Mouse (Mus musculus): Measurements from ENCODE around the gene Qrich1. TPM values are rescaled to one million over a fixed set of nuclear protein-coding genes. Genes with fewer than 3 reads are reported as not detected.

Qrich1 gene
- polyA plus RNA-seq, 1 experiment from 2014 or later = 90.2 TPM

MicroRNAs within 50 kb of the gene (microRNA counts, 519-probe panel; counts per million panel counts)
- microRNA mmu-miR-191 = 2,968 counts per million, percentile 75 among the panel's probes with 10 or more counts
- 2,713 counts per million, percentile 67 among the panel's probes with 10 or more counts for microRNA mmu-miR-425

Small RNAs within 50 kb of the gene (microRNA-seq; reads per million reads assigned to microRNA genes)
- gene Gm24083 (not detected), gene Mir191 (not detected), gene Mir425 (2,666 reads per million, percentile 82 among the genes with 10 or more reads in this experiment)

Other genes starting within 250 kb of the Qrich1 start
- gene Nicn1, start 226.4 kb upstream of the Qrich1 start, polyA plus RNA-seq (2015; fragmentation: Nextera tagmentation; extraction: Ambion mirVana) = 24.6 and 29.1 TPM in 2 replicates
- 15.5 TPM in 2 replicates for gene Amt, start 220.0 kb upstream of the Qrich1 start, polyA plus RNA-seq (2015; fragmentation: Nextera tagmentation; extraction: Ambion mirVana)
- 425 and 427 TPM in 2 replicates for gene Rhoa, start 210.7 kb upstream of the Qrich1 start, polyA plus RNA-seq (2015; fragmentation: Nextera tagmentation; extraction: Ambion mirVana)
- 40.9 and 45.1 TPM in 2 replicates for gene Tcta, start 210.6 kb upstream of the Qrich1 start, polyA plus RNA-seq (2015; fragmentation: Nextera tagmentation; extraction: Ambion mirVana)
- gene Gpx1, start 177.9 kb upstream of the Qrich1 start, polyA plus RNA-seq (2015; fragmentation: Nextera tagmentation; extraction: Ambion mirVana) = 1,298 and 1,315 TPM in 2 replicates
- gene Usp4, start 169.0 kb upstream of the Qrich1 start, polyA plus RNA-seq (2015; fragmentation: Nextera tagmentation; extraction: Ambion mirVana) = 84.4 and 92.1 TPM in 2 replicates
- gene 1700102P08Rik, start 124.0 kb upstream of the Qrich1 start, polyA plus RNA-seq (2015; fragmentation: Nextera tagmentation; extraction: Ambion mirVana) = 0.49 and 0.55 TPM in 2 replicates
- gene Ccdc36, start 88.3 kb upstream of the Qrich1 start, polyA plus RNA-seq (2015; fragmentation: Nextera tagmentation; extraction: Ambion mirVana) = 1.1 TPM in 2 replicates
- gene BC048562, start 80.3 kb upstream of the Qrich1 start, polyA plus RNA-seq (2015; fragmentation: Nextera tagmentation; extraction: Ambion mirVana) = not detected in 2 replicates
- gene Ccdc71, start 56.3 kb upstream of the Qrich1 start, polyA plus RNA-seq (2015; fragmentation: Nextera tagmentation; extraction: Ambion mirVana) = 49.2 and 53.5 TPM in 2 replicates
- 44.7 and 49.6 TPM in 2 replicates for gene Klhdc8b, start 55.2 kb upstream of the Qrich1 start, polyA plus RNA-seq (2015; fragmentation: Nextera tagmentation; extraction: Ambion mirVana)
- gene Lamb2, start 37.1 kb upstream of the Qrich1 start, polyA plus RNA-seq (2015; fragmentation: Nextera tagmentation; extraction: Ambion mirVana) = 26.6 and 33.6 TPM in 2 replicates
- 35.7 and 42.8 TPM in 2 replicates for gene Usp19, start 26.2 kb upstream of the Qrich1 start, polyA plus RNA-seq (2015; fragmentation: Nextera tagmentation; extraction: Ambion mirVana)
- gene Qars, start 9.1 kb upstream of the Qrich1 start, polyA plus RNA-seq (2015; fragmentation: Nextera tagmentation; extraction: Ambion mirVana) = 111 and 118 TPM in 2 replicates
- 149 and 173 TPM in 2 replicates for gene Impdh2, start 43.5 kb downstream of the Qrich1 start, polyA plus RNA-seq (2015; fragmentation: Nextera tagmentation; extraction: Ambion mirVana)
- gene Ndufaf3, start 50.6 kb downstream of the Qrich1 start, polyA plus RNA-seq (2015; fragmentation: Nextera tagmentation; extraction: Ambion mirVana) = 41.1 and 42.1 TPM in 2 replicates
- 100 and 115 TPM in 2 replicates for gene Dalrd3, start 53.1 kb downstream of the Qrich1 start, polyA plus RNA-seq (2015; fragmentation: Nextera tagmentation; extraction: Ambion mirVana)
- 60.7 and 64.4 TPM in 2 replicates for gene Wdr6, start 61.9 kb downstream of the Qrich1 start, polyA plus RNA-seq (2015; fragmentation: Nextera tagmentation; extraction: Ambion mirVana)
- gene P4htm, start 80.9 kb downstream of the Qrich1 start, polyA plus RNA-seq (2015; fragmentation: Nextera tagmentation; extraction: Ambion mirVana) = 4.5 and 5.0 TPM in 2 replicates
- 41.2 and 42.9 TPM in 2 replicates for gene Arih2, start 132.6 kb downstream of the Qrich1 start, polyA plus RNA-seq (2015; fragmentation: Nextera tagmentation; extraction: Ambion mirVana)
- 111 and 117 TPM in 2 replicates for gene Slc25a20, start 145.3 kb downstream of the Qrich1 start, polyA plus RNA-seq (2015; fragmentation: Nextera tagmentation; extraction: Ambion mirVana)
- 32.8 and 36.9 TPM in 2 replicates for gene Prkar2a, start 172.5 kb downstream of the Qrich1 start, polyA plus RNA-seq (2015; fragmentation: Nextera tagmentation; extraction: Ambion mirVana)

All from intestine, embryonic 16.5 days (tissue).